Mouse (Mus musculus): ENCODE data around the gene 1700034J05Rik.

DNA sequence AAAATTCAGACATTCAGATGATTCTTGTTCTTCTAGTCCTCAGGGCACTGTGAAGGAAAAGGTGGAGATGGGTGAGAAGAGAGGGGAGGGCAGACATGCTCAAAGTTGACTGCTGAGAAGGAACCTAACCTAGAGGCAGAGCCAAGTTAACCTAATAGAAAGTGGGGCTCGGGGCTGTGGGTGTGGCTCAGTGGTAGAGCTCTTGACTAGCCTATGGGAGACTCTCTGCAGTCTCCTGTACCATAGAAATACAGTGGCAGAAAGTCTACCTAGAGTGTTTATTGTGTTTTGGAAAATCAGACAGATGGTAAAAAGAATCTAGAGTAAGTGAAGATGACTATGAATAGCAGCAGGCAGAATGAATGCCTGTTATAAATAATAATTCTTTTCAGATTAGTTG, 1.3 kb upstream of the 1700034J05Rik start:
- TF ChIP-seq CTCF (IDR thresholded peaks at IDR 0.05; ENCODE audit: borderline replicate concordance, control insufficient read depth, extremely low read depth, insufficient read depth, low read length, poor library complexity) = no peak
- no peak for TF ChIP-seq POLR2A (IDR thresholded peaks at IDR 0.05; ENCODE audit: control insufficient read depth, extremely low read depth, insufficient read depth, low read length, poor library complexity)

Data from thymus, adult 2 months (tissue).